Mouse (Mus musculus) G1E-ER4 (cell line): ENCODE data around the gene Ap2b1. TPM values are rescaled to one million over a fixed set of nuclear protein-coding genes. Genes with fewer than 3 reads are reported as not detected.

Experiments
- GATA1 ChIP-seq: IDR thresholded peaks from one replicate; pipeline ENCODE4 v1.8.0; 2012; ENCODE audit warnings: low read length, inconsistent platforms
- polyA plus RNA-seq: library from polyadenylated mRNA; stranded (reverse); fragments of >175 nt; gene quantifications from 2 replicates; pipeline ENCODE4 v1.2.3, GENCODE M21; 2012

The Ap2b1 gene
- polyA plus RNA-seq, 1 experiment = 19.2 TPM

GRCm38 (mm10) chr11:83442596-83443267, 143.9 kb downstream of the Ap2b1 start:
- no peak for TF ChIP-seq GATA1

GRCm38 (mm10) chr11:83443824-83444223, 145.0 kb downstream of the Ap2b1 start:
- TF ChIP-seq GATA1 = no peak

- no peak for TF ChIP-seq GATA1
These were observed 146.2 kb downstream of the Ap2b1 start for GRCm38 (mm10) chr11:83445001-83445400.

DNA sequence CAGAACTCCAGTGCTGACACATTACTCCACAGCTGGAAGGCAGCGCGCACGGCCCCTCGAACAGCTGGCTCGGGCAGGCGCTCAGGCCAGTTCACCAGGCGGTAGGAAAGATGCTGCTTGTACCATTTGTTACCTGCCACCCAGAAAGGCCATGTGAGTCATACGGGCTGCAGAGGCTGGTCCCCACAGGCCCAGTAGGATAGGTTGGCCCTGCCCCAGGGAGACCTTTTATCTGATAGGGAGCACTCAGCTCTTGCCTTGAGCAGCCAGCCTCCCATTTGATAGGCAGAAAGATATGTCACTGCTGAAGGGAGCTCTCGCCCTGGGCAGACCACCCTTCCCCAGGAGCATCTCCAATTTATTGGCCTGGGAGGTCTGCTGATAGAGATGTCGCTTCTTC, 148.8 kb downstream of the Ap2b1 start:
- TF ChIP-seq GATA1 = no peak

DNA sequence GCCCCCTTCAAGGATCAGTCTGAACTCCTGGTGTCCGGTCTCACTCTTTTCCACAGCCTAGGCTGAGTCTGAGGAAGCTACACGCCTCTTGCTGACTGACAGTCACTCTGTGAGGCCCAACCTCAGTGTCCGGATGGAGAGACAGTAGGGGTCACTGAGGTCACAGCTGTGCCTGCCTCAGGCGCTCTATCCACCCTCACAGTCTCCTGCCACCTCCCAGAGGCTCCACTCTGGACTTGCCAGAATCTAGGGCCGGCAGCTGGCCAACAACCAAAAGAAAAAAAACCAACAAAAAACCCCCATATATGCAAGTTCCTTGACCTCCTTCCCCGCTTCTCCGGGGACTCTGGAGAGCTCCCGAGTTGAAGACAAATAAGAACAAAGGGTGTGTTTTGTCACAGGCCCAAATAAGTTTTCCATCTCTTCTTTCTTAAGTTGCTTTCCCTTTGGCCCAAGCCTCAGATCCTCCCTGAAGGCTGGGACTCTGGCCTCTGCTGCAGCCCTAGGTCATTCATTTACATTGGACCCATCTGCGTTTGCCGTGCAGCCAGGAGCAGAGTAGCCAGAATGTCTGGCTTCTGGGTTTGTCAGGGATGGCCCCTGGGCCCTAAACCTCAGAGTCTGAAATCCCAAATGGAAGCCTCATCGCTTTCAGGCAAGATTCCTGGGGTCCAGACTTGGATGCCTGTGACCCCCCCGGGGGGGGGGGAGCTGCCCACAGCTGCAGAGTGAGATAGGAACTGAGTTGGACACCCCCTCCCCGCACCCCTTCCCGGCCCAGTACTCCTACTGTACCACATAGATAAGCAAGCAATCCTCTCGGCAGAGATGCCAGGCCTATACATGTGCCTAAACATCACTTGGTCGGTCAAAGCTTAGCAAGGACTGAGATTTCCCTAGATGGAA, 149.4 kb downstream of the Ap2b1 start:
- TF ChIP-seq GATA1 = no peak

DNA sequence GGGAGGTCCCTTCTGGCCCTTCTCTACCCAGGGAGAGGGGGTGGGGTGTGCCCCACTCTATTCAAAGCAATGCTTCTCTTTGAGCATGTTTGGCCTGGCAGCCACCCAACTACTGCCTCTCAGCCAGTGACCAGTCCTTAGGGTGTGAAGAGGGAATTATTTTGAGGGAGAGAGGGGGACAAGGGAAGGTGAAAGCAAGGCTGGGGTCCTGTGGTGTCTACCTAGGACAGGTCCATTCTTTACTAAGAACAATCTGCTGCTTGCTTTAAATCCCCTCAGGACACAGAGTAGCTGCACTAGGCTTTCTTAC, 150.1 kb downstream of the Ap2b1 start:
- no peak for TF ChIP-seq GATA1

DNA sequence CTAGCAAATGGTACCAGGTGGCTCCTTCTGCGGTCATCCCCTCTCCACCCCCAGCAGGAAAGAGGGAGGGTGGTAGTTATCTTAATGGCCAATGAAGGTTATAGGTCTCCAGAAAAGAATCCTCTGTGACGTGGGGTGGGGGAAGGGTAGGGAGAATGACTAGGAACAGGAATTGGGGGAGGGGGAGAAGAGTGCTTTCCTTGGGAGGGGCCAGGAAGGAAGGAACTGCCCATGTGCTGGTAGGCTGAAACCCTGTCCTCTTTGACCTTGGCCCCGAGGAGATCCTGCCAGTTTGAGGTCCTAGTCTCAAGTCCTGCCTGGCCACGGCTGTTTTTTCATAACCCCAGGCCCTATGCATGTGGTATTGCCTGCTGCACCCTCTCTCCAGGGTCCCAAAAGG, 150.5 kb downstream of the Ap2b1 start:
- TF ChIP-seq GATA1 = no peak

DNA sequence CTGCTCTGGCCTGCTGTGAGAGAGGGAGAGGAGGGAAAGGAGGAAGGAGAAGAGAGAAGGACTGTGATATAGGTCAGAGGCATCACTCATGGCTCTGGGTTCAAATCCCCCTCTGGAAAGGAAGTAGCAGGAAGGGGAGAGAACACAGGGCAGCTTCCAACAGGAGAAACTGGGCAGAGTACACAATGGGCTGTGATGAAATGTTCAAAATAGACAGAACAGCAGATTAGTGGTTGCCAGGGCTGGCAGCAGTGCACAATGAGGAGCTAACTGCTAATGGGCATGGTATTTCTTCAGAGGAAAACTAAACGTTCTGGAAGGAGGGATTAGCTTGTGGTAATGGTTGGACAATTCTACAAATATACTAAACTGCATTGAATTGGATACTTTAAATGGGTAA, 151.7 kb downstream of the Ap2b1 start:
- TF ChIP-seq GATA1 = no peak

- no peak for TF ChIP-seq GATA1
These were observed 152.5 kb downstream of the Ap2b1 start for GRCm38 (mm10) chr11:83451281-83451680.

DNA sequence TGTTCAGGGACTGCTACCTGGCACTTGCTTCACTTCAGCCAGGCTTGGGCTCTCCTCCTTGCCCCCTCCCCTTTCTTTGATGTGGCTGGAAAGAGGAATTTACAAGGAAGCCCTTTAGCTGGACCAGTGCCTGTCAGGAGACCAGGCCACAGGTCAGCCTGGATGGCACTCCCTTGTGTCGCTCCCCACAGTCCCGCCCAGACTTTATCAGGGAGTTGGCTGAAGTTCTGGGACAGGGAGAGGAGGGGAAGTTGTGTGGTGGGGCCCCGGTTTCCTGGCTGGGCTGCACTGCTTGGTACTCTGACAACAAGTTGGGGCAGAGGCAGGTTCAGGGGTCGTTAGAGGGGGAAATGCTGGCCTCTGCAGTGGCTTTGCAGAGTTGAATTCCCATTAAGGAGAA, 155.7 kb downstream of the Ap2b1 start:
- no peak for TF ChIP-seq GATA1

Other genes with a start within 250 kb of the Ap2b1 start
- gene Slfn2, start 233.9 kb upstream of the Ap2b1 start, polyA plus RNA-seq = 0.37 and 0.83 TPM in 2 replicates
- gene Slfn1, start 182.2 kb upstream of the Ap2b1 start, polyA plus RNA-seq = not detected in 2 replicates
- not detected in 2 replicates for gene Slfn4, start 123.8 kb upstream of the Ap2b1 start, polyA plus RNA-seq
- gene Slfn3, start 107.7 kb upstream of the Ap2b1 start, polyA plus RNA-seq = not detected in 2 replicates
- gene Slfn14, start 12.3 kb upstream of the Ap2b1 start, polyA plus RNA-seq = 0.02 TPM in 2 replicates
- 3.4 and 5.4 TPM in 2 replicates for gene Pex12, start 3.6 kb downstream of the Ap2b1 start, polyA plus RNA-seq
- 0.16 and 0.17 TPM in 2 replicates for gene Rasl10b, start 110.1 kb downstream of the Ap2b1 start, polyA plus RNA-seq
- gene Gas2l2, start 130.4 kb downstream of the Ap2b1 start, polyA plus RNA-seq = not detected in 2 replicates
- not detected in 2 replicates for gene 1700020L24Rik, start 138.7 kb downstream of the Ap2b1 start, polyA plus RNA-seq
- not detected in 2 replicates for gene Mmp28, start 164.0 kb downstream of the Ap2b1 start, polyA plus RNA-seq
- 56.0 and 73.0 TPM in 2 replicates for gene Taf15, start 174.1 kb downstream of the Ap2b1 start, polyA plus RNA-seq
- gene Heatr9, start 223.2 kb downstream of the Ap2b1 start, polyA plus RNA-seq = not detected in 2 replicates
- not detected in 2 replicates for gene Ccl5, start 231.5 kb downstream of the Ap2b1 start, polyA plus RNA-seq